Mouse (Mus musculus) ES-E14 (cell line): ENCODE results near the gene Grk5.

Source experiments
- CHD2 ChIP-seq: IDR thresholded peaks from 2 replicates; pipeline ENCODE4 v1.6.1; 2014; ENCODE audit warnings: mild to moderate bottlenecking, low read depth, low read length, inconsistent platforms
- HCFC1 ChIP-seq: IDR thresholded peaks from 2 replicates; pipeline ENCODE4 v1.6.1; 2012; ENCODE audit warnings: low read length, inconsistent platforms, borderline replicate concordance; ENCODE audit not compliant: insufficient read depth
- ZNF384 ChIP-seq: IDR thresholded peaks from 2 replicates; pipeline ENCODE4 v1.6.1; 2012; ENCODE audit warnings: low read depth, low read length, inconsistent platforms

DNA sequence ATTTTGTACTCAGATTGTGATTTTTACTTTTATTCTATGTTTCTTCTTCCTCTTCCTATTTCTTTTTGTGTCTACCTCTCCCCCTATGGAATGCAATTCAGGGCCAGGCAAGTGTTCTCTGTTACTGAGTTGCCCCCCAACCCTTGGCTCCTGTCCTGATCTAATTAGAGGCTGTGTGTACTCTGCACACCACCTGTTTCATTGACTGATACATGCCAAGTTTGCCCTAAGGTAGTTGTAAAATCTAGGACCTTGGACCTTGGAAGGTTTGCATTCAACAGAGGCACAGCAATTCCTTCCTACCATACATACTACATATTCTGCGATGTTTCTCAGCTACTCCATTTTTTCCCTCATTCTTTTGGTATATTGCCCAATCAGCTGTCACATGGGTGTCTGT lies 78.4 kb downstream of the Grk5 start:
- TF ChIP-seq ZNF384 (no peak), HCFC1 (no peak), CHD2 (no peak)
